Comparison of ENCODE assay signal across 8 mouse cellular contexts in the genomic region with DNA sequence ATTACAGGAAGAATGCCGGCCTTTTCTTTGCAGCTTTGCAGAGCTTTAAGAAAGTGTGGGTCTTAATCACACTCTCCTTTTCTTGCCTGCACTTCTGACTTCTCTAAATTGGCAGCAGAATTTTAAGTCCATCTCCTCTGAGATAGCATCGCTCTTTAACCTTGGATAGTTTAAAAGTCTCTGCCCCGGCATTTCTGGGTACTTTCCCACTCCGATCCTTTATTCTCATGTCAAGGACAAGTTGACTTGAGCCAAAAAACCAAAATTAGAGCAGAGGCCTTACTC.
A peak's percentile ranks its signal among the peaks of the same experiment; 100 is the strongest.
DNase-seq lines count a peak whose midpoint lies in the region; ATAC-seq lines count a peak whose summit lies in the region.

No protein-coding gene starts in this region.

- WGBS in kidney, embryonic 16.5 days = 20% methylated on average over 4 of the region's 4 CpGs
- 9% methylated on average over 4 of the region's 4 CpGs for WGBS in embryonic facial prominence, embryonic 11.5 days
- 11% methylated on average over 4 of the region's 4 CpGs for WGBS in heart, embryonic 13.5 days
- 16% methylated on average over 4 of the region's 4 CpGs for WGBS in limb, embryonic 13.5 days

- no peaks in the 10 kb centered on the region for H3K36me3 ChIP-seq in kidney, embryonic 16.5 days (ENCODE audit: insufficient read depth, low read length)
- H3K36me3 ChIP-seq in embryonic facial prominence, embryonic 11.5 days (replicated peaks; ENCODE audit: control insufficient read depth, insufficient read depth, low read depth, low read length) = no peaks in the 10 kb centered on the region
- H3K36me3 ChIP-seq in heart, embryonic 13.5 days = no peaks in the 10 kb centered on the region
- H3K36me3 ChIP-seq in limb, embryonic 13.5 days = no peaks in the 10 kb centered on the region

- peaks cover 5% of the 10 kb centered on the region for H3K4me1 ChIP-seq in kidney, embryonic 16.5 days (ENCODE audit: insufficient read depth, low read length)
- H3K4me1 ChIP-seq in embryonic facial prominence, embryonic 11.5 days (ENCODE audit: control insufficient read depth, insufficient read depth, low read length) = no peaks in the 10 kb centered on the region
- H3K4me1 ChIP-seq in heart, embryonic 13.5 days = peaks cover 29% of the 10 kb centered on the region
- peaks cover 17% of the 10 kb centered on the region for H3K4me1 ChIP-seq in limb, embryonic 13.5 days

- H3K27me3 ChIP-seq in kidney, embryonic 16.5 days (ENCODE audit: insufficient read depth, low read length) = no peaks in the 10 kb centered on the region
- H3K27me3 ChIP-seq in embryonic facial prominence, embryonic 11.5 days (ENCODE audit: control insufficient read depth, insufficient read depth, low read length) = no peaks in the 10 kb centered on the region
- no peaks in the 10 kb centered on the region for H3K27me3 ChIP-seq in heart, embryonic 13.5 days (replicated peaks)
- H3K27me3 ChIP-seq in limb, embryonic 13.5 days = no peaks in the 10 kb centered on the region

- H3K27ac ChIP-seq in kidney, embryonic 16.5 days (ENCODE audit: low read length) = no peak overlapping the region
- H3K27ac ChIP-seq in embryonic facial prominence, embryonic 11.5 days (replicated peaks; ENCODE audit: low read depth, low read length) = no peak overlapping the region
- peak overlapping the region; percentile 48; the same call in 1 of the 2 replicates for H3K27ac ChIP-seq in heart, embryonic 13.5 days (replicated peaks)
- H3K27ac ChIP-seq in limb, embryonic 13.5 days = no peak overlapping the region

- H3K9ac ChIP-seq in kidney, embryonic 16.5 days (replicated peaks; ENCODE audit: low read length) = no peak overlapping the region
- no peak overlapping the region for H3K9ac ChIP-seq in embryonic facial prominence, embryonic 11.5 days (replicated peaks; ENCODE audit: low read length)
- 0 out of 2 replicates have a peak overlapping the region, but pooled peaks have one; percentile 14 for H3K9ac ChIP-seq in heart, embryonic 13.5 days
- H3K9ac ChIP-seq in limb, embryonic 13.5 days = no peak overlapping the region

- no peaks in the 10 kb centered on the region for H3K9me3 ChIP-seq in kidney, embryonic 16.5 days (ENCODE audit: low read length)
- H3K9me3 ChIP-seq in embryonic facial prominence, embryonic 11.5 days (replicated peaks; ENCODE audit: control insufficient read depth, low read length) = no peaks in the 10 kb centered on the region
- H3K9me3 ChIP-seq in heart, embryonic 13.5 days = no peaks in the 10 kb centered on the region
- H3K9me3 ChIP-seq in limb, embryonic 13.5 days = no peaks in the 10 kb centered on the region

- no peak for DNase-seq in kidney, adult 11 months
- no peak for DNase-seq in embryonic facial prominence, embryonic 11.5 days (ENCODE audit: low spot score)
- no peak for DNase-seq in urinary bladder, adult 2 months (ENCODE audit: low spot score)
- no peak for DNase-seq in urinary bladder, postnatal 14 days (ENCODE audit: low spot score)

- no peak overlapping the region for H3K4me3 ChIP-seq in kidney, embryonic 16.5 days (ENCODE audit: low read length)
- H3K4me3 ChIP-seq in embryonic facial prominence, embryonic 11.5 days (ENCODE audit: low read depth, low read length) = no peak overlapping the region
- H3K4me3 ChIP-seq in heart, embryonic 13.5 days = no peak overlapping the region
- H3K4me3 ChIP-seq in limb, embryonic 13.5 days = no peak overlapping the region

- 0 out of 2 replicates have a peak overlapping the region, but pooled peaks have one; percentile 21 for H3K4me2 ChIP-seq in kidney, embryonic 16.5 days (replicated peaks; ENCODE audit: low read depth, low read length)
- peak overlapping the region; percentile 8; the same call in 1 of the 2 replicates for H3K4me2 ChIP-seq in embryonic facial prominence, embryonic 11.5 days (ENCODE audit: low read depth, low read length)
- H3K4me2 ChIP-seq in heart, embryonic 13.5 days = peak overlapping the region; percentile 61
- peak overlapping the region; percentile 12; the same call in 1 of the 2 replicates for H3K4me2 ChIP-seq in limb, embryonic 13.5 days (replicated peaks)

- ATAC-seq in kidney, embryonic 16.5 days (ENCODE audit: low FRiP score, low TSS enrichment) = no peak
- ATAC-seq in embryonic facial prominence, embryonic 11.5 days (replicated peaks; ENCODE audit: insufficient number of reproducible peaks, low FRiP score, low TSS enrichment, low read depth) = no peak
- no peak for ATAC-seq in heart, embryonic 13.5 days (ENCODE audit: extremely low read depth, insufficient number of reproducible peaks, low FRiP score, low TSS enrichment)
- no peak for ATAC-seq in limb, embryonic 13.5 days (ENCODE audit: low FRiP score, low read depth)
- ATAC-seq in megakaryocyte, adult 5-6 weeks (ENCODE audit: poor library complexity, severe bottlenecking) = no peak

Comparison
In these comparisons a context has a peak if more than half of its experiments do, and no peak if none do; other contexts are left out.
1. H3K4me2 ChIP-seq: peak in every context shown above with its lines; median percentile 61 in heart, embryonic 13.5 days; 21 in kidney, embryonic 16.5 days; 12 in limb, embryonic 13.5 days; 8 in embryonic facial prominence, embryonic 11.5 days.